Mouse (Mus musculus) ES-Bruce4 (cell line): ENCODE measurements around the gene Olfr376. TPM values are rescaled to one million over a fixed set of nuclear protein-coding genes. Genes with fewer than 3 reads are reported as not detected.

Source experiments
- H3K27ac ChIP-seq: 2 replicates; pipeline ENCODE4 v1.5.1; 2012; ENCODE audit warnings: low read length, inconsistent platforms; ENCODE audit not compliant: insufficient read depth
- H3K27me3 ChIP-seq: 2 replicates; pipeline ENCODE4 v1.6.1; 2012; ENCODE audit warnings: mild to moderate bottlenecking, low read length, inconsistent platforms; ENCODE audit not compliant: control insufficient read depth, poor library complexity, insufficient read depth, severe bottlenecking
- H3K36me3 ChIP-seq: 2 replicates; pipeline ENCODE4 v1.6.1; 2012; ENCODE audit warnings: inconsistent platforms, mild to moderate bottlenecking, low read length, moderate library complexity; ENCODE audit not compliant: control insufficient read depth, poor library complexity, insufficient read depth, severe bottlenecking
- H3K4me1 ChIP-seq: one replicate; pipeline ENCODE4 v1.8.1; 2011; ENCODE audit warnings: low read length; ENCODE audit not compliant: control insufficient read depth, insufficient read depth
- H3K4me3 ChIP-seq: 2 replicates; pipeline ENCODE4 v1.5.1; 2011; ENCODE audit warnings: low read depth, mild to moderate bottlenecking, low read length
- H3K9ac ChIP-seq: 2 replicates; pipeline ENCODE4 v1.6.1; 2012; ENCODE audit warnings: low read depth, mild to moderate bottlenecking, inconsistent platforms; ENCODE audit not compliant: poor library complexity, severe bottlenecking
- H3K9me3 ChIP-seq: replicated peaks from 2 replicates; pipeline ENCODE4 v1.6.1; 2012; ENCODE audit warnings: mild to moderate bottlenecking, low read length, inconsistent platforms; ENCODE audit not compliant: control insufficient read depth, poor library complexity, insufficient read depth, severe bottlenecking
- CTCF ChIP-seq: IDR thresholded peaks from one replicate; pipeline ENCODE4 v1.8.1; 2011; ENCODE audit warnings: low read depth, low read length
- EP300 ChIP-seq: IDR thresholded peaks from 2 replicates; pipeline ENCODE4 v1.6.1; 2011; ENCODE audit warnings: low read depth, low read length; ENCODE audit not compliant: insufficient read depth
- POLR2A ChIP-seq: IDR thresholded peaks from one replicate; pipeline ENCODE4 v1.8.1; 2011; ENCODE audit warnings: low read length; ENCODE audit not compliant: insufficient read depth
- polyA plus RNA-seq: library from polyadenylated mRNA; stranded (reverse); fragments of >200 nt; gene quantifications from 2 replicates; pipeline ENCODE4 v1.2.4, GENCODE M21; 2011; ENCODE audit warnings: low read depth; ENCODE audit not compliant: missing spikeins, insufficient read depth, insufficient read length

Olfr376 gene
- polyA plus RNA-seq = not detected in 2 replicates

- Histone ChIP-seq H3K4me1 (no peaks in the 10 kb centered on the region), H3K27me3 (no peaks in the 10 kb centered on the region), H3K9me3 (0 out of 2 replicates have a peak, but pooled peaks cover 2% of the 10 kb centered on the region), H3K4me3 (no peak within 1 kb of the TSS), H3K9ac (no peak within 1 kb of the TSS), H3K36me3 (no peaks in the 10 kb centered on the region), H3K27ac (no peak within 1 kb of the TSS)
- no peak for TF ChIP-seq POLR2A
- no peak for TF ChIP-seq CTCF
- TF ChIP-seq EP300 = no peak
Observed at GRCm38 (mm10) chr11:73370946-73371345, at the start of gene Olfr376. Gene Olfr376, plus strand, starts transcription at chr11:73371246.

GRCm38 (mm10) chr11:73323906-73324830, 46.9 kb upstream of the Olfr376 start:
- H3K27ac ChIP-seq = no peak overlapping the region; the same call in 1 of the 2 replicates
- no peaks in the 10 kb centered on the region for H3K27me3 ChIP-seq
- H3K9ac ChIP-seq = no peak overlapping the region
- no peak overlapping the region for H3K4me3 ChIP-seq
- peaks cover 4% of the 10 kb centered on the region for H3K4me1 ChIP-seq
- peaks cover 8% of the 10 kb centered on the region for H3K9me3 ChIP-seq
- peaks cover 2% of the 10 kb centered on the region; the same call in 1 of the 2 replicates for H3K36me3 ChIP-seq
- TF ChIP-seq CTCF (no peak), POLR2A (no peak), EP300 (no peak)

- Histone ChIP-seq H3K4me3 (no peak overlapping the region), H3K27ac (no peak overlapping the region), H3K9ac (no peak overlapping the region), H3K27me3 (no peaks in the 10 kb centered on the region), H3K36me3 (0 out of 2 replicates have a peak, but pooled peaks cover under 1% of the 10 kb centered on the region), H3K4me1 (no peaks in the 10 kb centered on the region), H3K9me3 (peaks cover 1% of the 10 kb centered on the region)
- TF ChIP-seq POLR2A = no peak
- TF ChIP-seq EP300 = no peak
- TF ChIP-seq CTCF = no peak
Observed at GRCm38 (mm10) chr11:73326485-73326886, 44.6 kb upstream of the Olfr376 start.

GRCm38 (mm10) chr11:73327361-73327760, 43.7 kb upstream of the Olfr376 start:
- no peaks in the 10 kb centered on the region for H3K27me3 ChIP-seq
- H3K4me3 ChIP-seq = no peak overlapping the region
- no peak overlapping the region for H3K9ac ChIP-seq
- H3K4me1 ChIP-seq = no peaks in the 10 kb centered on the region
- no peak for TF ChIP-seq CTCF
- no peak for TF ChIP-seq POLR2A
- TF ChIP-seq EP300 = no peak
- no peaks in the 10 kb centered on the region for H3K36me3 ChIP-seq
- no peaks in the 10 kb centered on the region for H3K9me3 ChIP-seq
- H3K27ac ChIP-seq = no peak overlapping the region

- no peaks in the 10 kb centered on the region for H3K4me1 ChIP-seq
- H3K9ac ChIP-seq = no peak within 1 kb of the TSS
- TF ChIP-seq EP300 (no peak), CTCF (no peak), POLR2A (no peak)
- H3K36me3 ChIP-seq = no peaks in the 10 kb centered on the region
- H3K27me3 ChIP-seq = no peaks in the 10 kb centered on the region
- H3K4me3 ChIP-seq = no peak within 1 kb of the TSS
- no peaks in the 10 kb centered on the region for H3K9me3 ChIP-seq
- H3K27ac ChIP-seq = no peak within 1 kb of the TSS
Observed at GRCm38 (mm10) chr11:73329442-73329841, 41.6 kb upstream of the Olfr376 start, which contains the start of the genes Aspa, Gm49340 and Spata22. Gene Aspa, minus strand, starts transcription at chr11:73329596. Gene Gm49340, plus strand, starts transcription at chr11:73329741. Gene Spata22, plus strand, starts transcription at chr11:73329741.

- Histone ChIP-seq H3K27ac (no peak overlapping the region), H3K9me3 (no peaks in the 10 kb centered on the region), H3K9ac (no peak overlapping the region), H3K4me3 (no peak overlapping the region), H3K36me3 (no peaks in the 10 kb centered on the region), H3K27me3 (no peaks in the 10 kb centered on the region), H3K4me1 (no peaks in the 10 kb centered on the region)
- TF ChIP-seq CTCF (no peak), EP300 (no peak), POLR2A (no peak)
Observed at GRCm38 (mm10) chr11:73333357-73333756, 37.7 kb upstream of the Olfr376 start.
